Mouse (Mus musculus) c-Kit-positive CD71-positive TER-119-positive erythroid progenitor cells, embryonic 14.5 days (primary cell): Measurements from ENCODE around the gene Rfxank.

Experiments
- DNase-seq: peaks from one replicate; pipeline ENCODE4 v3.0.0-alpha.2; 2013; ENCODE audit warnings: low spot score

Rfxank gene

GRCm38 (mm10) chr8:70104506-70104905 is 34.4 kb downstream of the Rfxank start:
- DNase-seq, result peak; percentile 15

GRCm38 (mm10) chr8:70100241-70100640 is 38.7 kb downstream of the Rfxank start:
- no peak for DNase-seq

- DNase-seq, result no peak
These were observed 39.7 kb downstream of the Rfxank start for GRCm38 (mm10) chr8:70099276-70099675.

DNA sequence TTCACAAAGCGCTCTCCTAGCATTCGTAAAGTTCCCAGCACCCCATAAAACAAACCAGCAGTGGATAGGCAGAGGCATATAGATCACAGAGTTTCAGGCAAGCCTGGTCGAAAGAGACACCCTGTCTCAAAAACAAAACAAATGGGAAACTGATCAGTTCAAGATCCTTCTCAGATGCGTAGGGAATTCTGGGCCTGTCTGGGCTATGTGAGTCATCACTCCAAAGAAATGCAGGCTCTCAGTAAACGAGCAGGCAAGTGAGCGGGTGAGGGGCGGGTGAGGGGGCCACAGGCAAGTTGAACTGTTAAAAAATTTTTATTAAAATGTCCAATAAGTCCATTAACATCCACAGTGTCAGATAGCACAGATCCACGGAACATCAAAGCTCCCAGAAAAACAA is 46.2 kb downstream of the Rfxank start:
- DNase-seq, result no peak

- no peak for DNase-seq
These were observed 49.5 kb downstream of the Rfxank start for GRCm38 (mm10) chr8:70089296-70089960.

GRCm38 (mm10) chr8:70087836-70088650 is 50.9 kb downstream of the Rfxank start:
- DNase-seq, result no peak

GRCm38 (mm10) chr8:70087237-70087636 is 51.7 kb downstream of the Rfxank start:
- no peak for DNase-seq

DNA sequence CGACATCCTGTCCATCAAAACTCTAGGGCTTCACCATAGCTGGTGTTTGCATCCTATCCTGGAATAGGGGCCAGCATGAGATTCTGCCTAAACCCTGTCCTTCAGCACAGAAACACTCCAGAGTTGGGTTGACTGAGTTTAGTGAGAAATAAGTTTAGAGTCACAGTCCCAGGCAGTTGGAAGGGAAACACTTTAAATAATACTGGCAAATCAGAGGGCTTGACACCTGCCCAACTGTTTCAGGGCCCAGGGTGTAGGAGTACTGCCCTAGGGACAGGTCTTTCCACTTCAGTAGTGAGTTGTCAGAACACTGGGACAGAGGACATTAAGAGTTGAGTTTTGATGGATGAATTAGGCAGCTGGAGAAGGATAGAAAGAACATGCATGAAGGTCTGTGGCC is 52.8 kb downstream of the Rfxank start:
- no peak for DNase-seq

DNA sequence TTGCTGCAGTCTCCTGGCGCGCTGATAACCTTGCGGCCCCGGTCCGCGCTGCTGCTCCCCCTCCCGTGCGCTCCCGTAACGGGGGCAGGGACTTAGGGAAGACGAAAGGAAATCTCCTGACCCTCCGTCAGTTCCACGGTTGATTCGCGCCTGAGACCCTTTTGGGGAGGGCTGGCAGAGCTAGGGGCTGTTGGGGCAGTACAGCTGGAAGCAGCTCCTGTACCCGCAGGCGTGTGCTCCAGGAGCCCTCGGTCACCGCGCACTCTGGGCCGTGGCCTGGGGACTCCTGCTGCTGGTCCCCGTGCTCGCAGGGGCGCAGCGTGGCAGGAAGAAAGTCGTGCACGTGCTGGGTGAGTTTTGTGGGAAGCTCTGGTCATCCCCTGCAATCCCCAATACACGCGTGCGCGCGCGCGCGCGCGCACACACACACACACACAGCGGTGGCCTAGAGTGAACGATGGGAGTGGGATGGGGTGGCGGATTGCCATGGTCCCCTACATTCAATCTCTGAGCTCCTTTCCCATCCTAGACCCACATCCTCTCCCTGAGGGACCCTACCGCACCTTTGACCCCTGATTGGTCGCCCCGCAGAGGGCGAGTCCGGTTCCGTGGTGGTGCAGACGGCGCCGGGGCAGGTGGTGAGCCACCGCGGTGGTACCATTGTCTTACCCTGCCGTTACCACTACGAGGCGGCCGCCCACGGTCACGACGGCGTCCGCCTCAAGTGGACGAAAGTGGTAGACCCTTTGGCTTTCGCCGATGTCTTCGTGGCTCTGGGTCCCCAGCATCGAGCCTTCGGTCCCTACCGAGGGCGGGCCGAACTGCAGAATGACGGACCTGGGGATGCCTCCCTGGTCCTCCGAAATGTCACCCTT is 54.5 kb downstream of the Rfxank start:
- no peak for DNase-seq

DNA sequence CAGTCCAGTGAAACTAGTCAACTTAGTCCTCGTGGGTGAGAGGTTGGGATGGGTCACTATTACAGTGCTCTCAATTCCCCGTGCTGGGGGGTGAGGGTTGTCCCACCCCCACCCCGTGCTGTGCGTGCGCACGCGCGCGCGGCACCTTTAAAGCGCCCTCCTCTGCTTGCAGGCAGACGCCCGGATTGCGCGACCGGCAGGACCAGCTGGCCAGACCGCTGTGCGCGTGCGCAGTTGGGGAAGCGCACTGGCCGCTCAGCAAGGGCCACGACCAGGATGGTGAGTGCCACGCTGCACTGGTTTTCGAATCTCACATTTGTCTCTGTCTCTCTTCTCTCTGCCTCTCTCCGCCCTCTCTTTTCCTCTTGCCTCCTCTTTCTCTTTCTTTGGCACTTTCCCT is 55.7 kb downstream of the Rfxank start, which contains the start of gene Hapln4:
TSS of gene Hapln4 (plus strand) at position 173 of the 400 bp plus-strand sequence.
- DNase-seq, result no peak

DNA sequence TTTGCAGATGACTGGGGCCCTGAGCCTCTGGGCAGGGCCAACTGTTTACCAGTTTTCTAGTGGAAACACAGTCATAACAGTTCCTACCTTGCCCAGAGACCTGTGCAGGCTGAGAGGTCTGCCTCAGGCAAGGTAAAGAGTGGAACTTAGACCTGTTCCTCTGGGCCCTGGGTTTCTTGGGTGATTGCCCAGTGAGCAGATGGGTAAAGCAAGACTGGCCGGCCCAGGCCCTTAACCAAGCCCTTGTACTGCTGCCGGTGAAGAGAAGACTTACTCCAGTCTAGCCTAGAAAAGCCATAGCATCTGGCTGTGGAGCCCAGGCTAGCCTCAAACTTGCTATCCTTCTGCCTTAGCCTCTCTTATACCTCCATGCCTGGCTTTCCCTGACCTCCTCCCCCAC is 57.0 kb downstream of the Rfxank start:
- no peak for DNase-seq
